Mouse (Mus musculus) cerebellum, postnatal 25 days (tissue): ENCODE data around the gene Rmdn3.

Experiments used
- DNase-seq, 2 experiments: peaks; one replicate each; pipeline ENCODE4 v3.0.0; 2021; ENCODE audit warnings: mixed read lengths in 2 of 2

Gene Rmdn3

GRCm38 (mm10) chr2:119166901-119167865 is 10.3 kb upstream of the Rmdn3 start, which contains the start of gene Gchfr:
Gene Gchfr, plus strand, starts transcription at chr2:119167773.
- peak; percentile 53 to 71 for DNase-seq

- DNase-seq = no peak
These were observed 8.6 kb upstream of the Rmdn3 start for GRCm38 (mm10) chr2:119165401-119165800.

- no peak for DNase-seq
These were observed 7.2 kb upstream of the Rmdn3 start for GRCm38 (mm10) chr2:119163999-119164398.

- DNase-seq = no peak
These were observed 6.3 kb upstream of the Rmdn3 start for GRCm38 (mm10) chr2:119163135-119163534.

GRCm38 (mm10) chr2:119161247-119161646 is 4.4 kb upstream of the Rmdn3 start:
- no peak for DNase-seq

- no peak for DNase-seq
These were observed 1.0 kb upstream of the Rmdn3 start for GRCm38 (mm10) chr2:119157836-119158235.

- no peak for DNase-seq
These were observed 653 bp downstream of the Rmdn3 start for GRCm38 (mm10) chr2:119156081-119156680.

- no peak for DNase-seq
These were observed 1.4 kb downstream of the Rmdn3 start for GRCm38 (mm10) chr2:119155388-119155787.

- no peak for DNase-seq
These were observed 2.2 kb downstream of the Rmdn3 start for GRCm38 (mm10) chr2:119154683-119155082.

GRCm38 (mm10) chr2:119152255-119152654 is 4.6 kb downstream of the Rmdn3 start:
- no peak for DNase-seq

GRCm38 (mm10) chr2:119147775-119148174 is 9.1 kb downstream of the Rmdn3 start:
- DNase-seq = no peak

- DNase-seq = no peak
These were observed 9.6 kb downstream of the Rmdn3 start for GRCm38 (mm10) chr2:119147160-119147678.

GRCm38 (mm10) chr2:119146435-119146834 is 10.4 kb downstream of the Rmdn3 start:
- no peak for DNase-seq

GRCm38 (mm10) chr2:119145199-119145598 is 11.6 kb downstream of the Rmdn3 start:
- DNase-seq = no peak

- DNase-seq = no peak
These were observed 20.4 kb downstream of the Rmdn3 start for GRCm38 (mm10) chr2:119136346-119136898.

- DNase-seq = no peak
These were observed 43.5 kb downstream of the Rmdn3 start for GRCm38 (mm10) chr2:119113121-119113925.

GRCm38 (mm10) chr2:119112438-119113112 is 44.3 kb downstream of the Rmdn3 start, which contains the start of gene Rad51:
Gene Rad51, plus strand, starts transcription at chr2:119112793.
- DNase-seq = peak; percentile 90 to 91

- no peak for DNase-seq
These were observed 45.8 kb downstream of the Rmdn3 start for GRCm38 (mm10) chr2:119111060-119111459.

- DNase-seq = no peak
These were observed 48.3 kb downstream of the Rmdn3 start for GRCm38 (mm10) chr2:119108554-119108953.

- DNase-seq = no peak
These were observed 50.3 kb downstream of the Rmdn3 start for GRCm38 (mm10) chr2:119106583-119106982.

GRCm38 (mm10) chr2:119101552-119101951 is 55.3 kb downstream of the Rmdn3 start:
- no peak for DNase-seq
